20 mouse cellular contexts compared by ENCODE assay signal in genomic region chr17:51742502-51742901, GRCm38 (mm10).
DNase-seq lines count a peak whose midpoint lies in the region; ATAC-seq and TF ChIP-seq lines count a peak whose summit lies in the region.
"Had no signal": no experiment of that assay in that cellular context is flagged by ENCODE, and none has a peak within 500 bp of the region (broad histone marks: within the 10 kb centered on the region; RNA-seq: fewer than 3 reads in every experiment).

No protein-coding gene starts in this region.

- no peak overlapping the region for H3K4me2 ChIP-seq in forebrain, embryonic 12.5 days
- H3K4me2 ChIP-seq in limb, embryonic 11.5 days (ENCODE audit: low read depth, severe bottlenecking): no peak overlapping the region
- H3K4me2 ChIP-seq: intestine, embryonic 15.5 days; lung, embryonic 15.5 days; midbrain, embryonic 12.5 days had no signal

- H3K9ac ChIP-seq in forebrain, embryonic 12.5 days: no peak overlapping the region
- no peak overlapping the region for H3K9ac ChIP-seq in limb, embryonic 11.5 days (ENCODE audit: low read length)
- H3K9ac ChIP-seq: intestine, embryonic 15.5 days; liver, embryonic 14.5 days; lung, embryonic 15.5 days; midbrain, embryonic 12.5 days had no signal

- peaks cover 28% of the 10 kb centered on the region for H3K36me3 ChIP-seq in forebrain, embryonic 12.5 days (replicated peaks)
- H3K36me3 ChIP-seq in forebrain, embryonic 10.5 days (replicated peaks): peaks cover 55% of the 10 kb centered on the region
- no peaks in the 10 kb centered on the region for H3K36me3 ChIP-seq in limb, embryonic 11.5 days (ENCODE audit: control insufficient read depth, insufficient read depth, low read length)
- H3K36me3 ChIP-seq in limb, embryonic 10.5 days: peaks cover 18% of the 10 kb centered on the region; the same call in 1 of the 2 replicates
- H3K36me3 ChIP-seq: intestine, embryonic 15.5 days; lung, embryonic 15.5 days had no signal

- no peak for DNase-seq in forebrain, embryonic 10.5 days (ENCODE audit: extremely low spot score, low spot score)
- DNase-seq in limb, embryonic 11.5 days (ENCODE audit: low spot score): peak; percentile 20
- DNase-seq in limb, embryonic 10.5 days (ENCODE audit: low spot score): no peak
- DNase-seq in brain, embryonic 14.5 days (ENCODE audit: low read depth): peak; percentile 49
- DNase-seq in naive thymus-derived CD4-positive, alpha-beta T cell, adult 2 months (ENCODE audit: low read depth): peak; percentile 32
- DNase-seq in adipocyte (ENCODE audit: low spot score): no peak
- no peak for DNase-seq in kidney, adult 9 months
- DNase-seq: adrenal gland, postnatal 25 days; cerebellum, adult 18-20 months; right cerebral cortex, postnatal 14 days; thymus, postnatal 4 days had no signal

- no peak overlapping the region for H3K4me3 ChIP-seq in forebrain, embryonic 12.5 days (replicated peaks)
- H3K4me3 ChIP-seq in forebrain, embryonic 10.5 days: no peak overlapping the region
- H3K4me3 ChIP-seq in limb, embryonic 11.5 days (ENCODE audit: low read depth, low read length): no peak overlapping the region
- H3K4me3 ChIP-seq in limb, embryonic 10.5 days: no peak overlapping the region
- H3K4me3 ChIP-seq: erythroblast, embryonic 14.5 days; intestine, embryonic 15.5 days; lung, embryonic 15.5 days; midbrain, embryonic 12.5 days had no signal

- no peak for TF ChIP-seq CTCF in brain, embryonic 14.5 days (IDR thresholded peaks at IDR 0.05; ENCODE audit: borderline replicate concordance, extremely low read depth, insufficient read depth, insufficient read length)

- WGBS in forebrain, embryonic 12.5 days: 80% methylated on average over 10 of the region's 10 CpGs
- WGBS in forebrain, embryonic 10.5 days: 84% methylated on average over 10 of the region's 10 CpGs
- 78% methylated on average over 10 of the region's 10 CpGs for WGBS in limb, embryonic 11.5 days
- WGBS in limb, embryonic 10.5 days: 87% methylated on average over 10 of the region's 10 CpGs

- TF ChIP-seq POLR2A in brain, embryonic 14.5 days (IDR thresholded peaks at IDR 0.05; ENCODE audit: borderline replicate concordance, extremely low read depth, insufficient read depth, insufficient read length, poor library complexity, severe bottlenecking): no peak

- no peak overlapping the region for H3K27ac ChIP-seq in forebrain, embryonic 12.5 days
- no peak overlapping the region for H3K27ac ChIP-seq in forebrain, embryonic 10.5 days
- H3K27ac ChIP-seq in limb, embryonic 11.5 days (replicated peaks; ENCODE audit: low read depth, low read length): no peak overlapping the region
- H3K27ac ChIP-seq in limb, embryonic 10.5 days: no peak overlapping the region
- H3K27ac ChIP-seq: intestine, embryonic 15.5 days; liver, embryonic 14.5 days; lung, embryonic 15.5 days; macrophage; midbrain, embryonic 12.5 days had no signal

- peak; percentile 45; the same call in 1 of the 2 replicates for ATAC-seq in forebrain, embryonic 12.5 days (ENCODE audit: low FRiP score)
- no peak for ATAC-seq in limb, embryonic 11.5 days (ENCODE audit: insufficient number of reproducible peaks, low FRiP score, low TSS enrichment, low read depth)
- ATAC-seq: CD4-positive, CD25-positive, alpha-beta regulatory T cell, adult 4 months; Patski had no signal

- no peaks in the 10 kb centered on the region for H3K27me3 ChIP-seq in forebrain, embryonic 12.5 days
- H3K27me3 ChIP-seq in forebrain, embryonic 10.5 days (ENCODE audit: poor library complexity, severe bottlenecking): no peaks in the 10 kb centered on the region
- H3K27me3 ChIP-seq in limb, embryonic 11.5 days (ENCODE audit: control insufficient read depth, insufficient read depth, low read length): no peaks in the 10 kb centered on the region
- peaks cover 3% of the 10 kb centered on the region; the same call in 1 of the 2 replicates for H3K27me3 ChIP-seq in limb, embryonic 10.5 days (ENCODE audit: low read depth, poor library complexity, severe bottlenecking)
- H3K27me3 ChIP-seq: intestine, embryonic 15.5 days; lung, embryonic 15.5 days; midbrain, embryonic 12.5 days had no signal

- H3K9me3 ChIP-seq in forebrain, embryonic 12.5 days: no peaks in the 10 kb centered on the region
- no peaks in the 10 kb centered on the region for H3K9me3 ChIP-seq in forebrain, embryonic 10.5 days
- no peaks in the 10 kb centered on the region for H3K9me3 ChIP-seq in limb, embryonic 11.5 days (ENCODE audit: control insufficient read depth, low read length)
- no peaks in the 10 kb centered on the region for H3K9me3 ChIP-seq in limb, embryonic 10.5 days (replicated peaks)
- H3K9me3 ChIP-seq: intestine, embryonic 15.5 days; lung, embryonic 15.5 days; midbrain, embryonic 12.5 days had no signal

- H3K4me1 ChIP-seq in forebrain, embryonic 12.5 days: no peaks in the 10 kb centered on the region; the same call in 1 of the 2 replicates
- H3K4me1 ChIP-seq in forebrain, embryonic 10.5 days: peaks cover 18% of the 10 kb centered on the region
- peaks cover 11% of the 10 kb centered on the region for H3K4me1 ChIP-seq in limb, embryonic 11.5 days (ENCODE audit: control insufficient read depth, insufficient read depth, low read length)
- peaks cover 41% of the 10 kb centered on the region for H3K4me1 ChIP-seq in limb, embryonic 10.5 days
- H3K4me1 ChIP-seq: lung, embryonic 15.5 days had no signal

Comparison
In these comparisons a context has a peak if more than half of its experiments do, and no peak if none do; other contexts are left out.
1. DNase-seq: peak in limb, embryonic 11.5 days (single experiment), brain, embryonic 14.5 days (single experiment) and naive thymus-derived CD4-positive, alpha-beta T cell, adult 2 months (single experiment); none in forebrain, embryonic 10.5 days (single experiment), limb, embryonic 10.5 days (single experiment), adipocyte (single experiment) and kidney, adult 9 months (single experiment).